Mouse (Mus musculus) stomach, postnatal 0 days (tissue): Measurements from ENCODE around the gene Carmil1. TPM values are rescaled to one million over a fixed set of nuclear protein-coding genes. Genes with fewer than 3 reads are reported as not detected.

Experiments used
- ATAC-seq: fragments of 200-750 bp; cut with Nextera tagmentation; 2 replicates; pipeline ENCODE4 v1.8.0; 2017; ENCODE audit not compliant: low FRiP score, low TSS enrichment
- DNase-seq: peaks from one replicate; pipeline ENCODE4 v3.0.0-alpha.2; 2016; ENCODE audit warnings: low spot score
- H3K27ac ChIP-seq: fragments of 300-500 bp; sonication (generic); replicated peaks from 2 replicates; pipeline ENCODE4 v1.5.1; 2014; ENCODE audit warnings: mild to moderate bottlenecking, control low read depth
- H3K27me3 ChIP-seq: fragments of 300-500 bp; sonication (generic); 2 replicates; pipeline ENCODE4 v1.6.1; 2014; ENCODE audit warnings: low read length; ENCODE audit not compliant: control insufficient read depth, insufficient read depth
- H3K36me3 ChIP-seq: fragments of 300-500 bp; sonication (generic); 2 replicates; pipeline ENCODE4 v1.6.1; 2014; ENCODE audit warnings: low read length, mixed read lengths; ENCODE audit not compliant: control insufficient read depth, insufficient read depth
- H3K4me1 ChIP-seq: fragments of 300-500 bp; sonication (generic); replicated peaks from 2 replicates; pipeline ENCODE4 v1.6.1; 2014; ENCODE audit warnings: antibody characterized with exemption; ENCODE audit not compliant: control insufficient read depth, insufficient read depth
- H3K4me2 ChIP-seq: fragments of 300-500 bp; sonication (generic); replicated peaks from 2 replicates; pipeline ENCODE4 v1.6.1; 2014; ENCODE audit warnings: low read depth, mild to moderate bottlenecking, control low read depth, moderate library complexity
- H3K4me3 ChIP-seq: fragments of 300-500 bp; sonication (generic); 2 replicates; pipeline ENCODE4 v1.5.1; 2014; ENCODE audit warnings: low read depth, low read length, control low read depth
- H3K9ac ChIP-seq: fragments of 300-500 bp; sonication (generic); 2 replicates; pipeline ENCODE4 v1.6.1; 2014; ENCODE audit warnings: mild to moderate bottlenecking, low read length, control low read depth, mixed read lengths
- H3K9me3 ChIP-seq: fragments of 300-500 bp; sonication (generic); 2 replicates; pipeline ENCODE4 v1.6.1; 2016; ENCODE audit warnings: low read length; ENCODE audit not compliant: control insufficient read depth
- CTCF ChIP-seq: IDR thresholded peaks from 2 replicates; pipeline ENCODE4 v1.5.1; 2016; ENCODE audit warnings: antibody characterized with exemption, low read depth, mild to moderate bottlenecking, moderate library complexity
- EP300 ChIP-seq: optimal IDR thresholded peaks from 2 replicates; pipeline ENCODE3; 2016; ENCODE audit warnings: antibody characterized with exemption
- WGBS: fragments of 180-500 bp; shearing (Covaris S2); extraction: QIAGEN DNeasy Blood & Tissue Kit; methylation state at CpG from one replicate; pipeline ENCODE4 v1.1.7; 2014; 5-methylcytosine and 5-hydroxymethylcytosine counted together
- polyA plus RNA-seq: library from polyadenylated mRNA; unstranded; fragments of >200 nt; fragmentation: Nextera tagmentation; extraction: Ambion mirVana; gene quantifications from 2 replicates; pipeline ENCODE4 v1.2.1, GENCODE M21; 2015

Gene Carmil1
- polyA plus RNA-seq, 1 experiment from 2014 or later: 17.8 TPM

- Histone ChIP-seq H3K4me1 (peaks cover 9% of the 10 kb centered on the region), H3K4me2 (no peak overlapping the region), H3K9ac (no peak overlapping the region), H3K27me3 (no peaks in the 10 kb centered on the region), H3K27ac (peak overlapping the region; percentile 53; the same call in 1 of the 2 replicates), H3K4me3 (no peak overlapping the region), H3K9me3 (no peaks in the 10 kb centered on the region), H3K36me3 (no peaks in the 10 kb centered on the region)
- WGBS: 44% methylated on average over 5 of the region's 5 CpGs
- no peak for TF ChIP-seq CTCF
- no peak for ATAC-seq
- DNase-seq: peak; percentile 19
These were observed 38.0 kb downstream of the Carmil1 start for GRCm38 (mm10) chr13:24242429-24243106.

GRCm38 (mm10) chr13:24241201-24241600 lies 39.4 kb downstream of the Carmil1 start:
- Histone ChIP-seq H3K4me3 (no peak overlapping the region), H3K27ac (no peak overlapping the region), H3K36me3 (no peaks in the 10 kb centered on the region), H3K4me1 (peaks cover 8% of the 10 kb centered on the region), H3K27me3 (no peaks in the 10 kb centered on the region), H3K9me3 (no peaks in the 10 kb centered on the region), H3K4me2 (peak overlapping the region; percentile 29), H3K9ac (no peak overlapping the region)
- TF ChIP-seq CTCF (no peak), EP300 (no peak)
- DNase-seq: peak; percentile 36
- ATAC-seq: peak; percentile 45; the same call in 1 of the 2 replicates
- 45% methylated on average over 5 of the region's 5 CpGs for WGBS

GRCm38 (mm10) chr13:24240430-24240829 lies 40.2 kb downstream of the Carmil1 start:
- H3K4me1 ChIP-seq: peaks cover 6% of the 10 kb centered on the region
- H3K27ac ChIP-seq: no peak overlapping the region; the same call in 1 of the 2 replicates
- 85% methylated on average over 4 of the region's 4 CpGs for WGBS
- no peak for TF ChIP-seq EP300
- no peak for ATAC-seq
- H3K27me3 ChIP-seq: no peaks in the 10 kb centered on the region
- no peak overlapping the region for H3K4me2 ChIP-seq
- no peak overlapping the region for H3K4me3 ChIP-seq
- no peak overlapping the region for H3K9ac ChIP-seq
- DNase-seq: no peak
- H3K36me3 ChIP-seq: no peaks in the 10 kb centered on the region
- no peaks in the 10 kb centered on the region for H3K9me3 ChIP-seq

GRCm38 (mm10) chr13:24238456-24239120 lies 42.0 kb downstream of the Carmil1 start:
- Histone ChIP-seq H3K27me3 (no peaks in the 10 kb centered on the region), H3K36me3 (no peaks in the 10 kb centered on the region), H3K9ac (no peak overlapping the region), H3K4me1 (peaks cover 6% of the 10 kb centered on the region), H3K27ac (no peak overlapping the region), H3K4me2 (no peak overlapping the region), H3K4me3 (no peak overlapping the region), H3K9me3 (no peaks in the 10 kb centered on the region)
- 55% methylated on average over 3 of the region's 3 CpGs for WGBS
- no peak for DNase-seq
- no peak for ATAC-seq
- TF ChIP-seq CTCF: no peak
- no peak for TF ChIP-seq EP300

- no peak overlapping the region for H3K4me3 ChIP-seq
- DNase-seq: no peak
- no peaks in the 10 kb centered on the region for H3K9me3 ChIP-seq
- no peaks in the 10 kb centered on the region for H3K36me3 ChIP-seq
- WGBS: 70% methylated on average over 4 of the region's 4 CpGs
- H3K4me1 ChIP-seq: peaks cover 3% of the 10 kb centered on the region; the same call in 1 of the 2 replicates
- no peak overlapping the region for H3K4me2 ChIP-seq
- no peak overlapping the region for H3K27ac ChIP-seq
- ATAC-seq: no peak
- no peaks in the 10 kb centered on the region for H3K27me3 ChIP-seq
- no peak for TF ChIP-seq EP300
- no peak for TF ChIP-seq CTCF
- H3K9ac ChIP-seq: no peak overlapping the region
These were observed 43.9 kb downstream of the Carmil1 start for GRCm38 (mm10) chr13:24236736-24237135.

- no peak for ATAC-seq
- Histone ChIP-seq H3K36me3 (no peaks in the 10 kb centered on the region), H3K27ac (no peak overlapping the region), H3K27me3 (no peaks in the 10 kb centered on the region), H3K9ac (no peak overlapping the region), H3K4me1 (no peaks in the 10 kb centered on the region), H3K4me2 (no peak overlapping the region), H3K9me3 (no peaks in the 10 kb centered on the region), H3K4me3 (no peak overlapping the region)
- WGBS: 76% methylated on average over 6 of the region's 6 CpGs
- no peak for DNase-seq
- TF ChIP-seq CTCF: no peak
- no peak for TF ChIP-seq EP300
These were observed 47.8 kb downstream of the Carmil1 start for GRCm38 (mm10) chr13:24232750-24233149.
